Comparison of ENCODE assay signal across 7 mouse cellular contexts in the genomic region with DNA sequence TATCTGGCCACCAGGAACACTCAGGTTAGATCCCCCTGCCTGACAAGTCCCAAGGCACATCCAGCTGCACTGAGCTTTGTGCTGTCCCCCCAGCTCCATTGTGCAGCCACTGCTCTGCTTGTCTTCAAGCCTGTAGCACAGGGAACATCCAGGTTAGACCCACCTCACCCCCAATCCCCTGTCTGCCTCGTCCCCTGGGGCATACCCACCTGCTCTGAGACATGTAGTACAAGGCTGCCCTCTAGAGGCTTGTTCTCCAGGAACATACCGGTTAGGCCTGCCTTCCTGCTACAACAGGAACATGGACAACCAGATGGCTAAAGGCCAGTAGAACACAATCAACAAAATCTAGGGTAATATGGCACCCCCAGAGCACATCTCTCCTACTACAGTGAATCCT.
DNase-seq lines count a peak whose midpoint lies in the region; ATAC-seq lines count a peak whose summit lies in the region.

No protein-coding gene starts in this region.

- intact Hi-C loops in left cerebral cortex, postnatal 14 days (cut with DNase I): loop anchor here (10.0 kb wide), 1 partner anchor 604 kb away; no protein-coding TSS in a partner anchor
- intact Hi-C loops in left cerebral cortex, postnatal 36 days (cut with DNase I): no loop called here

- peak; percentile 38 to 52 for DNase-seq in left cerebral cortex, postnatal 14 days (ENCODE audit: low spot score in 2 of 2)
- DNase-seq in left cerebral cortex, postnatal 36 days (ENCODE audit: low spot score in 2 of 2): no peak
- peak; percentile 22 for DNase-seq in NIH3T3 (ENCODE audit: low read depth)
- DNase-seq in kidney, adult 9 months: peak; percentile 48
- peak; percentile 22 for DNase-seq in lung, postnatal 25 days (ENCODE audit: low spot score)
- peak; percentile 58 to 67 for DNase-seq in thymus, postnatal 36 days

- peak; percentile 93 for ATAC-seq in common myeloid progenitor, adult 5-6 weeks (replicated peaks; ENCODE audit: low read depth, poor library complexity, severe bottlenecking)

Comparison
In these comparisons a context has a peak if more than half of its experiments do, and no peak if none do; other contexts are left out.
1. DNase-seq: peak in left cerebral cortex, postnatal 14 days (2 of 2), NIH3T3 (single experiment), kidney, adult 9 months (single experiment), lung, postnatal 25 days (single experiment) and thymus, postnatal 36 days (2 of 2); none in left cerebral cortex, postnatal 36 days (0 of 2).